Mouse (Mus musculus) liver (tissue): ENCODE data around the gene Flnb.
A peak's percentile ranks its signal among the peaks of the same experiment; 100 is the strongest.

Source experiments
- DNase-seq: peaks from one replicate; pipeline ENCODE4 v3.0.0-alpha.2; 2020; ENCODE audit warnings: mixed read lengths

The Flnb gene

DNA sequence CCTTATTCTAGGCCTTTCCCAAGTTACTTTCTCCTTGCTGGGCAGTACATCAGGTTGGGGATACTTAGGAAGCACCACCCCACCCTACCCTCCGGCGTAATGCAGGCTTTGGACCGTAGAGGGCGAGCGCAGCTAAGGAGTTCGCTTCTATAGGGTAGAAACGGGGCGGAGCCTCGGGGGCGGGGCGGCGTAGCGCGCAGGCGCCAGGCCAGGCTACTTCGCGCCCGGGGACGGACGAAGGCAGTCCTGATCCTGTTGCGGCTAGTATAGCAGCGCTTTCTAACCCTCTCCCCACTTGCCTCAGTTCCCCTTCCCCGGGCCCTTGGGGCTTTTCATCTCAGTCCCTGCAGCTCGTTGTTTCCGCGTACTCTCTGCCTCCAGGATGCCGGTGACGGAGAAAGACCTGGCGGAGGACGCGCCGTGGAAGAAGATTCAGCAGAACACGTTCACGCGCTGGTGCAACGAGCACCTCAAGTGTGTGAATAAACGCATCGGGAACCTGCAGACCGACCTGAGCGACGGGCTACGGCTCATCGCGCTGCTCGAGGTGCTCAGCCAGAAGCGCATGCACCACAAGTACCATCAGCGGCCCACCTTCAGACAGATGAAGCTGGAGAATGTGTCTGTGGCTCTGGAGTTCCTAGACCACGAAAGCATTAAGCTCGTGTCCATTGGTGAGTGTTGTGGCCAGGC is at the start of gene Flnb:
Gene Flnb (plus strand): TSS at position 188 of the 693 bp plus-strand sequence.
- peak; percentile 92 for DNase-seq

DNA sequence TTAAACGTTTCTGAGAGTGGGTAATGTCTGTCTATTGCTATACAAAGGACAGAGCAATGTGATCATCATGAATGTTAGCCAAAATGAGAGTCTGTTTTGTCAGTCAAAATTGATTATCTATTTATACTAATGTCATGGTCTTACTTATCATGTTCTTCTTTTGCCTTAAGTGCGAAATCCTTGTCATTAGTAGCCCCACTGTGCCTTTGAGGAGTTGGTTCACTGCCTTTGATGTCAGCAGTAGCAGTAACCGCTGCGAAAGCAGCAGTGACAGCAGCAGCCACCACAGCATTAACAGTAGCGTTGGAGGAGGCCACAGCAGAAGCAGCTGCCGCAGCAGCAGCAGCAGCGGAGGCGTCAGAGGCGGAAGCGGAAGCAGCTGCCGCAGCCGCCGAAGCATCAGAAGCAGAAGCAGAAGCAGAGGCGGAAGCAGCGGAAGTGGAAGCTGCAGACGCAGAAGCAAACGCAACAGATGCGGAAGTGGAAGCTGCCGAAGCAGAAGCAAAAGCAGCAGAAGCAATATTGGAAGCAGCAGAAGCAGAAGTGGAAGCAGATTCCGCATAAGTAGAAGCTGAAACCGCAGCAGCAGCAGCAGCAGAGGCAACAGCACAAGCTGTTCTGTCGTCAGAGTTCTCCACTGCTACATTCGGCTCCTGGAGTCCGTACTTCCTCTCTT is 43.9 kb upstream of the Flnb start:
- DNase-seq: peak; percentile 73

DNA sequence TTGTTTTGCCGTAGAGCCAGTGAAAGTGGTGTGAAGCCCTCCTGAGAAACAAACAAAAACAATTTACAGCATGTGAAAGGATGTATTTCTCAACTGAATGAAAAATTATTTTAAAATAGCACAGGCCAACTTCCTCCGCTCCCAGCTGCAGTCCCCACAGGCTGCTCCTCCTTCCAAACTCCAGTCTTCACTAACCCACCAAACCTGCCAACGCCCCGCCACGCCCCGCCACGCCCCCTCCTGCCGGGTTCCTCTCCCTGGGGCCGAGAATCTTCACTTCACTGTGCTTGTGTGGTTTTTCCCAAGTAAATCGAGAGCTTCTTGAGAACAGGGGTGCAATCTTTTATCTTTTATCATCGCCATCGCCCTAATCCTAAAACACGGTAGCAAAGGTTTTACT is 31.7 kb upstream of the Flnb start:
- peak; percentile 66 for DNase-seq

DNA sequence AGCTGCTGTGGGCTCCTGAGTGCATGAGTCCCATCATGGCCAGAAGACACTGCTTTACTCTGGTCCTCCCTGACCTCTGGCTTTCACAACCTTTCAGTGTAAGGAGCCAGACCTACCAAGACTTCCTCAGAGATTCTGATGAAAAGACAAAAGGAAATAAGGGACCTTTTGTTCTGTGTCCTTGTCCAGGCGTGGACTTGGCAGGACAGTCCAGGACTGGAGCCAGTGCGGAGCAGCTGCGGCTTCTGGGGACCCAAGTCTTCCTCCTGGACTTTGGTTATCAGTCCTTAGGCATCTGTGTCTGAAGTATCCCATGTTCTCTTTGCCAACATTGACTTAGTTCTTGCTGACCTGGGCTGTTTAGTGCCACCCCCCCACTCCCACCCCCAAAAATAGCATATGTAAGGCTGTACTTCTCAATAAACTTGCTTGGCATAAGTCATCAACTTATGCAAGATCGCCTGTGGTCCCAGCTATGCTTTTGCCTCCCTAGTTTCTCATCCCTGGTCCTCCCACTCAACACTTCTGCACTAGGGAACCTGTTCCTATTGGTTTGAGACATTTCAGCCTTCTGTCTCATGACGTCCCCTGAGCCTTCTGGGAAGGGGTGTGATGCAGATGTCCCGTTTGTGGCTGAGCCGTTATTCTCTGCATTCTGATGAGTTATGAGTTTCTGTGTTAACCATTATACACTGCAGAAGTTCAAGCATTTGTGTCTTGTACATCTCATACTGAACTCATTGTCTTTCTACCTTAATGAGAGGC is 28.3 kb upstream of the Flnb start:
- no peak for DNase-seq

DNA sequence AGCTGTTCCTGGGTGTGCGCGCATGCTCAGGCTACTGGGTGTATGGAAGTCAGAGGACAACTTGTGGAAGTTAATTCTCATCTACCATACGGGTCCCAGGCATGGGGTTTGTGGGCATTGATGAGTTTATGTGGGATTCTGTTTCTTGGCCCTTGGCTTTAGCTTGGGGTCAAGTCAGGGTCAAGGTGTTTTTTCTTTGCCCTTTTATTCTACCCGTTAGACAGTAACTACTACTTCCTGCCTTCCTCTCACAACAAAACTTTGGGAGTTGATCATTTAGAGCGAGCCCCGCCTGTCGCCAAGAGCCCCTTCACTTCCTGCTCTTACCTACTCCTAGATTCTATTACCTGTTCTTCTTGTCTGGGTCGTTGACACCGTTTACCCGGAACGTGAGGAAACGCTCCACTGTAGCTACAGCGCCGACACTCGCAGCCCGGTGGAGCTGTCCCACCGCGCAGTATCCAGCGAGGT is 26.7 kb upstream of the Flnb start:
- no peak for DNase-seq

DNA sequence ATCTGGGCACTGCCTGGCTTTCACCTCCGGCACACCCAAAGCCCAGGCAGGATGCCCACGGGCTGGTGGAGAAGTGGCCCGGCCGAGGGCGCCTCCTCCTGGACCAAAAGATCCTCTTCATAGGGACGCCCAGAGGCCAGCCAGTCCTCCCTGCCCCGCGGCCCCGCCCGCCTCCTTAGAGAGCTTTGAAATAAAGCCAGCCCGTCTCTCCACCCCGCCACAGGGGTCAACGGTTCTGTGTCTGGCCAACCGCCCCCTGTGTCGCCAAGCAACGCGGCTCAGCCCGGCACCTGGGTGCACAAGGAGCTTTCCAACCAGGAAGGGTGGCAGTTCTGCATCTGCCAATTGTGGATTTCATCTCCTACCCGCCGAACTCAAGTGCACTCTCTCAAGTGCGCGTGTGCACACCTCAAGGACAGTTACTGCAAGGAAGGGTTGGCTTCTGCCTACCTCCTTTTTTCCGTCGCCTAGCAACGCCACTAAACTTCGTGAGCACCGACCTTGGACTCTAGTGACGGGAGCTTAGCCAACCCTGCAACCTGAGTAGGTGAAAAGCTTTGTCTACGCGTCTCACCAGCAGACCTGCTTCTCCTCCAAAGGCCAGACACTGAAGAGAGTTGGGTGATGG is 26.1 kb upstream of the Flnb start, which contains the start of gene Gm26661:
Gene Gm26661 (plus strand): TSS at position 56 of the 628 bp plus-strand sequence.
- peak; percentile 39 for DNase-seq

DNA sequence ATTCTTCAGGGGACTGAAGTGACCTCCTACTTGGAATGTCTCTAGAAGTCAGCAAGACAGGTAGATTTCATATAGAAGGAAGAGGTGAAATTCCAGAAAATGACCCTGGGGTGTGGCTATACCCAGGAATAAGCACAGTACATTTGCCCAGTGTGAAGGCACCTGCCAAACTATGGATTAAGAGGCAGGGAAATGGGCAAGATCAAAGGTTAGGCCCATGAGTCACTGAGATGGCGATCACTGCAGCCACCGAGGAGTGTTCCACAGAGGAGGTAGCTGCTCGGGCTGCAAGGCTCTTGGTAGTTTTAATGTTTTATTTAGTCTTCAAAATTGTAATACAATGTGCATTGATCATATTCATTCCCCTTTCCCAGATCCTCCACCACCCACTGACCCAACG is 21.8 kb upstream of the Flnb start:
- DNase-seq: no peak

DNA sequence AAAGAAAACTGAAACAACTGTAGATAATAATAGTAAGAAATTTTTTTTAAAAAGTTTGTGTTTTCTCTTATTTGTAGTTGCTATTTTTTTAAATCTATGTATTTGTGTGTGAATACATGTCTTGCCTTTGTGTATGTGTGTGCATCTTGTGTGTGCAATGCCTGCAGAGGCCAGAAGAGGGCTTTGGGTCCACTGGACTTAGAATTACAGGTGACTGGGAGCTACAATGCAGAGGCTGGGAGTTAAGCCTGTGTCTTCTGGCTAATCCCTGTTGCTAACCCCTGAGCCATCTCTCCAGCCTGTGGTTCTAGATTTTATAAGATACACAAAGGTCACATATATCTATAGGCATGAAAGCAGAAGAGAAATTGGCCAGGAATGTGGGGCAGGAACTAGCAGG is 17.1 kb upstream of the Flnb start:
- no peak for DNase-seq

DNA sequence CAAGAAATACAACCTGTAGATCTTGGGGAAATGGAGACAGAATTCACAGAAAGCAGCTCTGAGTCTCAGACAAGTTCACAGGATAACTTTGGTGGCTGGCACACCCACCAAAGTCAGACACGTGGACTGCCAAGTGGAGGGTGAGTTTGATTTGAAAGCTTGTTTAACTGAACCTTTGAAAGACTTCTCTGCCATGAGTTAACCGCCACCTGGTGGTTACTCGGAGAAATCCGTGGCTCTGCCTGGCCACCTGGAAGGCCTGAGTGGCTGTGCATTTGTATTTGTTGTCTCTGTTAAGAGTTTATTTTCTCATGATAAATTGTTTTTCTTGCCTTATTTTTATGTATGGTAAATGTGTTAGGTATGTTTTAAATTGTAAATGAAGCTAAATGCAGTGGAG is 15.9 kb upstream of the Flnb start:
- peak; percentile 19 for DNase-seq

DNA sequence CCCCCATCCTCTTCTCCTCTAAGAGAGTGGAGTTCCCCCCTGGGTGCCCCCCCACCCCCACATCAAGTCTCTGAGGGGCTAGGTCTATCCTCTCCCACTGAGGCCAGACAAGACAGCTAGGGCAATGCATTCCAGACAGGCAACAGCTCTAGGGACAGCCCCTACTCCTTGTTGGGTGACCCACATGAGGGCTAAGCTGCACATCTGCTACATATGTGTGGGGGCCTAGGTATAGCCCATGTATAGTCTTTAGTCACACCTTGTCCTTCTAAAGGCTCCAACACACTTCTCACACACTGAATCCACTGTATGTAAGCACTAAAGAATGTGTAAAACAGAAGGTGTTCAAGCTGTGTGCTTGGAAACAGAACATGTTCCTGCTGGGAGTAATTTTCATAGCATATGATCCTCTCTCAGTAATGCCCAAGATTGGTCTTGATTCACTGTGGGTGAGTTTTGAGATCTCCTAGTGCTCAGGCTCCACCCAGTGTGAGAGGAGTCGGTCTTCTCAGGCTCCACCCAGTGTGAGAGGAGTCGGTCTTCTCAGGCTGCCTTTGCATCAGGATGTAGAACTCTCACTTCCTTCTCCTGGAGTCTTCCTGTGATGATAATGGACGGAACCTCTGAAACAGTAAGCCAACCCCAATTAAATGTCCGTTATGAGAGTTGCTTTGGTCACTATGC is 13.7 kb upstream of the Flnb start:
- no peak for DNase-seq

DNA sequence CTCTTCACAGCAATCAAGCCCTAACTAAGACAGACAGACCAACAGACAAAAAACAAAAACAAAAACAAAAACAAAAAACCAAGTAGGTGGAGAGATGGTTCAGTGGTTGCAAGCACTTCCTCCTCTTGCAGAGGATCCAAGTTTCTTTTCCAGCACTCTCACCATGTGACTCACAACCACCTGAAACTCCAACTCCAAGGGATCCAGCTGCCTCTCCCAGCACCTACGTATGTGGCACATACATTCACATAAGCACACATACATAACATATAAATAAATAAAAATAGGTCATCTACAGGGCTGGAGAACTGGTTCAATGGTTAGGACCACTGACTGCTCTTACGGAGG is 13.2 kb upstream of the Flnb start:
- no peak for DNase-seq

DNA sequence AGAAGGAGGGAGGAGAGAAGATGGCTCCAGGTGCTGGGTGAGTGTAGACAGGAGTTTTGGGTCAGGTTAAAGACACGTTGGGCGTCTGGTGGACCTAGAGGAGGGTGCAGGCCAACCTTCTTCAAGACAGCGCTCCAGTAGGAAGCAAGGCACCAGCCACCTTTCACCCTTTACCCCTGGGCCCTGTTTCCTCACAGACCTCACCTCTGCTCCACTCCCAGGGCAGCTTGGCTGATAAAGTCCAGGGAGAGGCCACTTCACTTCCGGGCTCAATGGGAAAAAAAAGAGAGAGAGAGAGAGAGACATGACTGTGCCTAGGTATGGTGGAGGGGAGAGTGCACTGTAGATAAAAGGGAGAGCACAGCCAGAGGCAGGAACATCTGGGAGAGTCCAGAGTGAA is 10.0 kb upstream of the Flnb start:
- DNase-seq: no peak

DNA sequence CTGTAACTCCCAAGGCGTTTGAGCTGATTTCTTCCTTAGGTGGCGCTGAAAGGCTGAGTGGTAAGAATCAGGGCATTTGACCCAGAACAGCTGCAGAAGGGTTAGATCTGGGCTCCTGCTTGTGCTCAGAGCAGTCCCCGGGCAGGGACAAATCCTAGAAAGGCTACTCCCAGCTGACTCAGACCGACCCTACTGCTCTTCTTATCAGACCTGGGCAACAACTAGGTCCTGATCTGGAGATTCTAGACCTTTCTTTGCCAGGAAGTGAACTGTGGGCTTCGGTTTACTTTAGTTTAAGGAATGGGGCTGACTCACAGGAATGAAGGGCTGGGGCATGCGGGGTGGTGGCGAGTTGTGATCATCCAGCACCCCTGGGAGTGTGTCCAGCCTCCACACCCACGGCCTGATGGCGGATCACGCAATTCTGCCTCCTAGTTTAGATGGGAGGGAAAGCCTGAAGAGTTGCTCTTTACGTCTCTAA is 9.2 kb upstream of the Flnb start:
- no peak for DNase-seq

DNA sequence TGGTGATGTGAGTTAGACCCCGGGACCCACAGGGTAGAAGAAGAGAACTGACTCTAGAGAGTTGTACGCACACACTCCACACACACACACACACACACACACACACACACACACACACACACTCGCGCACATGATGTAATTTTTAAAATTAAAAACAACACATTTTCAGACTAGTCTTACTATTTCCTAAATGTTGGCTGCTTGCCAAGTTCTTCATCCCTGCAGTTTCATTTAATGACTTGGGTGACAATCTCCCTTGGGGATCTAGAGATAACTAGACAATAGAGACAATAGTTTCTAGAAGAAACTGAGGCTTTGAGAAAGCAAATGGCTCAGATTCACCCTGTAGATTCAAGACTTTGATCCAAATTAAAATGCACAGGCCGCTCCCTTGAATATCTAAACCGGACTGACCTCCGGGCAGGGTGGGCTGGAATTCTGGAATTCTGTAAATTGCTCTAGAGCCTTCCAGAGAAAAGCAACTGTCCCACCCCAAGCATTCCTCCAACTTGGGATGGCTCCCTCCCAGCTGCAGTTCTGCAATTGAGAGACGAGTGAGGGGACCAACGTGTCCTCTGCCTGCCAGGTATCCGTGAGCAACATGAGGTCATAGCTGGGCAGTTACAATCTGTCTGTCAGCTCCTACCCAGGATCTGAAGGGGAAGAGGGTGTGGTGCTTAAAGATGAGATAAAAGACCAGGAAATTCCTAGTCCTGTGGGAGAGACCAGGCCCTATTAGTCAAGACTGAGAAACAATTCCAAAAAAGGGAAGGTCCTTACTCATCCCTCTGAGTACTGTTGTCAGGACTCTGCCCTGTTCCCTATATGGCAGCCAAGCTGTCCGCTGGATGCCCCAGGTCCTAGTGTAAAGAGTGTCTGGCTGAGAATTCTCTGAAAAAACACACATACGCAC is 8.5 kb upstream of the Flnb start:
- DNase-seq: no peak

DNA sequence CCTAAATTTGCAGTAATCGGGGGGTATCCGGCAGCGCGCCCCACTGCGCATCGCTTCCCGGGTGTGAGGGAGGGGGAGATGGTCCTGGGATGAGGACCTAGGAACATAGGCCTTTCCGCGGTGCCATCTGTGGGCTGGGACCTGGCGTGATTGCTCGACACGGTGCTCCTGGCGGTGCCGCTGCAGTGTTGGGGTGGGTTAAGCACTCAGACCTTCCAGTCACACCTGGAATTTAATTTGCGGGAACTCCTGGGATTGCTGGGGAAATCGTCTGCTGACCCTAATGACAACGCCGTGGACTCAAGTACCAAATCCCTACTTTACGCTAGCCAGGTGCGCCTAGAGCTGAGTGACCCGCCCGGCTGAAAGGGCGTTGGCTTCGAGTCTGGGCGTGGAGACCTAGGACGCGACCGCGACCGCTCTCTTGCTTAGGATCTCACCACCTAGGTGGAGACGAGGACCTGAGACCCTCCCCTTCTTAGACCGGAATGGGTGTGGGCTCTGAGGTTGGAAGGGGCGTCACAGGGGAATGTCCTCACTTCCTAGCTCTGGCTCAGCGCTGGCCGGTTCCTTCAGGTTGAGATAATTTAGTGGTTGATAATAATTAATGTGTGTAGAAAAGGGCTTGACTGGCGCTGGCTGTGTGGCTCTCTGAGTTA is 835 bp downstream of the Flnb start:
- peak; percentile 25 for DNase-seq

DNA sequence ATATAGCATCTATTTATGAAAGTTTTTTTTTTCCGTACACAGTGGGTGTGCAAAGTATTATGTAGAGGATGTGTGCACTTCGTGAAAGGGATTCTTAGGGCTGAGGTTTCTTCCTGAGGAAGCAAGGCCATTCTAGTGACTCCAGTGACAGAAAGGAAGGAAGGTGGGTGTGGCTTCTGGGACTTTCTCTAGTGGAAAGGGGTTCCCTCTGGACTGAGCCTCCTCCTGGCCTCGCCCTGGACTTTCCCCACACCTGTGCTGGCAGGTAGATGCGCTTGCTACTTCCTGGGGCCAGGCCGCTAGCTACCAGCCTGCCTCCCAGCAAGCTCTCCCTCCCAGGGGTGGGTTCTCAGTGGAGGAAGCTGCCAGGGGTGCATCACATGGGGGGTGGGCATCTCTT is 1.7 kb downstream of the Flnb start:
- DNase-seq: no peak

DNA sequence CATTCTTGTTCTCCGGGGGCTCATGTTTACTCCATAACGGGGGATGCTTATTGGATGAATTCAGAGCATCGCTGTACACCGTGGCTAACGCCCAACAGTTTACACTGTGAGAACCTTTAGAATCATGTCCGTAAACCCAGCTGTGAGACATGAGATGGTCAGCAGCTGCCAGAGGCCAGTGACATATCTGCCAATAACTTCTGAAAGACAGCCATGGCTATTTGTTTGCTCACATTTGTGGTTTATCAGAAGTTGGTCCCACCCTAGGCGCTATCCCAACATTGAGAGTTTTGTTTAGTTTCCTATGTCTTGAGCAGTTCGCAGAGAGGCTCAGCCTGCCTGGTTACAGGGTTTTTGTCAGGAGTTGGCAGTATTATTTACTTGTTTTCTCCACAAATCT is 3.6 kb downstream of the Flnb start:
- no peak for DNase-seq

DNA sequence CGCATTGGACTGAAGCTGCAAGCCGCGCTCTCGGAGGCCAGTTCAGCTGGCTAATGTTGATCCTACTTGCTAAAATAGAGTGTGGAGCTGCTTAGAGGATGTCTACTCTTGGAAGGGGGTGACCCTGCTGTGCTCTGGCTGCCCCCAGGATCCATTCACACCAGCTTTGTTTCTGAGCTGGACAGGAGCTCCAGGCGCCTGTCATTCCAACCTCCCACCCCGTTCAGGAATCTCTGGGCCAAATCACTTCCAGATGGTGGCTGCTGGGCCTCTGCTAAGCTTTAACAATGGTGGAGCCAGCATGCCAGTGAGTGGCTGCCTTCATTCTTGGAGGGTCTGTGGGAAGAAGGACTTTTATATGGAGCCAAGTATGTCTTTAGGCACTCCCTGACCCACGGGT is 4.9 kb downstream of the Flnb start:
- DNase-seq: no peak

DNA sequence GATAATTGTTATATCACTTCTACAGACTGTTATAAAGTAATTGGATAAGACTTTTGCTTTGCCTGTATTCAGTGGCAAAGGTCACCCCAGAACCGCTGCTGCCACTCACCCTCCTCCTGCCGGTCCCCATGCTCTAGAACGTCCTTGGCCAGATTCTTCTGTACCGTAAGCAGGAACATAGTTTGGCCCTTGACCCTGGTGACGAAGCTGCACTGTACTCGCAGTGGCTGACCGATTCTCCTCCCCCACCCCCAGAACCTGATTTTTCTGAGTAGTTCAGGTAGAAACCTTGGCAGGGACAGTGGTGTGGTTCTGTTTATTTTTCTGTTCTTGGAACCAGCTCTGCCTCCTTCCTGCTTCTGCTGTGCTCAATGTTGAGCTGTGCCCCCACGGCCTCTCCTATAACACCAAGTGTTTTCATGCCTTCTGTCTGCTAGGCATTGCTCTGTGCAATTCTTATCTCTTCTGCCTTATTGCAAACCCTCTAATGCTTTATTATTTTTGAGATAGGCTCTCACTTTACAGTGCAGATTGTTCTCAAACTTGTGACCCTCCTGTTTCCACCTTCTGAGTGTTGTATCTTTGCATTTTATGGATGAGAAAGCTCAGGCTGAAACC is 7.0 kb downstream of the Flnb start:
- no peak for DNase-seq

DNA sequence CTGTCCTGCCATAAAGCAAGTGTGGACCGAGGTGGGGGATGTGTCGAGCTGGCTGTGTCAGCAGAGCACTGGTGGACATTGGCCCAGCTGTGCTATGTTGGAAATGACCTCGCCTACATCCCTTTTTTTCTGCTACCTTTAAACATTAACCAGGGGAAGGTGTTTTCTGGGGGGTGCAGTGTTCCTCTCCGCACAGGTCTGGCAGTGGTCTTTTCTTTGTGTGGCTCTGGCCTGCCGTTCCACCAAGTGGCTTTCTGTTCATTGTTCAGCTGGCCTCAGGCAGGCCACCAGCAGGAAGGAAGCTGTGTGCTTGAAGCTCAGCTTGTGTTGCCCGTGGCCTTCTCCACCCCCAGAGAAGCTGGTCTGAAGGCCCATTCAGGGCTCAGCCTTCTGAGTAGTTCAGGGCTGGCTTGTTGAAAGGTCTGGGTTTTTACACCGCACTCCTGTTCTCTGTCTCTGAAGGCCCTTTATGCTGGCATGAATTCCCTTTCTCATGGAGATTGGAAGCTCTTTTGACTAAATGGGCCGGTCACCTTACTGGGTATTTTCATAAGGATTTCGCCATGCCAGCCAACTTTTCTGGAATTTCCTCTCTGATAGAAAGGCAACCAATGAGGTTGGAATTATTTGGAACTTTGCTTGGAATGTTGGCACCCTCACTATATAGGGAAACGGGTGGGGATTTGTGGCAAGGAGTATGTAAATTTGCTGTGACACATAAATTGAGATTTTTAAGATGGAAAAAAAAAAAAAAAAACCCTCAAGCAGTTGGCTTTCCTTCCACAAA is 8.6 kb downstream of the Flnb start:
- DNase-seq: peak; percentile 48
